Mouse (Mus musculus) large intestine, adult 2 months (tissue): ENCODE data around the gene Tcf25. TPM values are rescaled to one million over a fixed set of nuclear protein-coding genes. Genes with fewer than 3 reads are reported as not detected.
"Not testable (repeated sequence)": the region's sequence is repeated elsewhere in the genome, so short reads cannot be mapped to it uniquely, and the experiment has no call there.

Experiments
- DNase-seq: peaks from one replicate; pipeline ENCODE4 v3.0.0-alpha.2; 2012; ENCODE audit warnings: low read depth, low spot score
- WGBS: fragments of 180-500 bp; shearing (Covaris S2); methylation state at CpG from one replicate; pipeline ENCODE4 v1.1.7; 2018; 5-methylcytosine and 5-hydroxymethylcytosine counted together
- polyA plus RNA-seq: library from polyadenylated mRNA; depleted of rRNA; stranded (reverse); fragments of >200 nt; gene quantifications from 2 replicates; pipeline ENCODE4 v1.2.3, GENCODE M21; 2012

The Tcf25 gene
- polyA plus RNA-seq, 1 experiment, result 124 TPM

- no peak for DNase-seq
- WGBS, result 72% methylated on average over 7 of the region's 7 CpGs
Measured at GRCm38 (mm10) chr8:123423441-123423840, 49.9 kb downstream of the Tcf25 start, which contains the start of gene Def8. Def8 (plus strand) TSS chr8:123423527.

GRCm38 (mm10) chr8:123426511-123427509, 53.3 kb downstream of the Tcf25 start:
- WGBS, result 96% methylated on average over 27 of the region's 27 CpGs

GRCm38 (mm10) chr8:123427639-123428275, 54.2 kb downstream of the Tcf25 start:
- DNase-seq, result no peak
- 97% methylated on average over 24 of the region's 24 CpGs for WGBS

More at GRCm38 (mm10) chr8:123426511-123427509, 53.3 kb downstream of the Tcf25 start:
- no peak for DNase-seq

GRCm38 (mm10) chr8:123428343-123428893, 54.9 kb downstream of the Tcf25 start:
- WGBS, result 98% methylated on average over 29 of the region's 29 CpGs
- DNase-seq, result no peak

- WGBS, result 96% methylated on average over 23 of the region's 23 CpGs
- no peak for DNase-seq
Measured at GRCm38 (mm10) chr8:123428939-123429721, 55.6 kb downstream of the Tcf25 start.

- 96% methylated on average over 15 of the region's 15 CpGs for WGBS
- DNase-seq, result not testable (repeated sequence)
Measured at GRCm38 (mm10) chr8:123429722-123430013, 56.1 kb downstream of the Tcf25 start.

GRCm38 (mm10) chr8:123430936-123431335, 57.4 kb downstream of the Tcf25 start:
- WGBS, result 88% methylated on average over 8 of the region's 8 CpGs
- DNase-seq, result not testable (repeated sequence)

- no peak for DNase-seq
- WGBS, result 95% methylated on average over 25 of the region's 25 CpGs
Measured at GRCm38 (mm10) chr8:123431616-123432365, 58.2 kb downstream of the Tcf25 start.

- 95% methylated on average over 16 of the region's 16 CpGs for WGBS
- DNase-seq, result no peak
Measured at GRCm38 (mm10) chr8:123432381-123432780, 58.8 kb downstream of the Tcf25 start.

- DNase-seq, result not testable (repeated sequence)
Measured at GRCm38 (mm10) chr8:123433241-123433974, 59.9 kb downstream of the Tcf25 start.

GRCm38 (mm10) chr8:123441788-123442187, 68.2 kb downstream of the Tcf25 start:
- WGBS, result 87% methylated on average over 2 of the region's 2 CpGs

More at GRCm38 (mm10) chr8:123433241-123433974, 59.9 kb downstream of the Tcf25 start:
- WGBS, result 97% methylated on average over 47 of the region's 47 CpGs

GRCm38 (mm10) chr8:123442351-123442750, 68.8 kb downstream of the Tcf25 start:
- no peak for DNase-seq
- WGBS, result 79% methylated on average over 5 of the region's 5 CpGs

More at GRCm38 (mm10) chr8:123441788-123442187, 68.2 kb downstream of the Tcf25 start:
- no peak for DNase-seq

- under 1% methylated on average over 41 of the region's 41 CpGs for WGBS
- peak; percentile 67 for DNase-seq
Measured at GRCm38 (mm10) chr8:123442871-123443575, 69.5 kb downstream of the Tcf25 start.

- 10% methylated on average over 4 of the region's 4 CpGs for WGBS
- DNase-seq, result peak; percentile 33
Measured at GRCm38 (mm10) chr8:123443576-123443921, 70.0 kb downstream of the Tcf25 start.

- 84% methylated on average over 6 of the region's 6 CpGs for WGBS
Measured at GRCm38 (mm10) chr8:123444131-123444530, 70.6 kb downstream of the Tcf25 start.

GRCm38 (mm10) chr8:123445981-123446380, 72.4 kb downstream of the Tcf25 start:
- WGBS, result 84% methylated on average over 10 of the region's 10 CpGs
- no peak for DNase-seq

More at GRCm38 (mm10) chr8:123444131-123444530, 70.6 kb downstream of the Tcf25 start:
- DNase-seq, result no peak

GRCm38 (mm10) chr8:123446799-123447198, 73.2 kb downstream of the Tcf25 start:
- no peak for DNase-seq
- 86% methylated on average over 6 of the region's 6 CpGs for WGBS

- DNase-seq, result no peak
- WGBS, result 89% methylated on average over 5 of the region's 5 CpGs
Measured at GRCm38 (mm10) chr8:123450783-123451182, 77.2 kb downstream of the Tcf25 start.
